Mouse (Mus musculus) brain, embryonic 14.5 days (tissue): ENCODE data around the gene Zfp691. TPM values are rescaled to one million over a fixed set of nuclear protein-coding genes. Genes with fewer than 3 reads are reported as not detected.

Experiments
- DNase-seq: peaks from one replicate; pipeline ENCODE4 v3.0.0-alpha.2; 2011; ENCODE audit warnings: low read depth
- CTCF ChIP-seq: fragments of 200-500 bp; IDR thresholded peaks from 2 replicates; pipeline ENCODE4 v1.5.1; 2012; ENCODE audit warnings: inconsistent platforms, mild to moderate bottlenecking, moderate library complexity, borderline replicate concordance; ENCODE audit not compliant: insufficient read depth, insufficient read length; ENCODE audit errors: extremely low read depth
- POLR2A ChIP-seq: fragments of 200-500 bp; IDR thresholded peaks from 2 replicates; pipeline ENCODE4 v1.6.1; 2012; ENCODE audit warnings: mild to moderate bottlenecking, inconsistent platforms, borderline replicate concordance; ENCODE audit not compliant: poor library complexity, insufficient read depth, insufficient read length, severe bottlenecking; ENCODE audit errors: extremely low read depth
- polyA plus RNA-seq: library from polyadenylated mRNA; depleted of rRNA; stranded (reverse); fragments of >200 nt; gene quantifications from 2 replicates; pipeline ENCODE4 v1.2.3, GENCODE M21; 2012

The Zfp691 gene
- polyA plus RNA-seq, 1 experiment: 12.2 TPM

- TF ChIP-seq POLR2A (no peak), CTCF (no peak)
- DNase-seq: no peak
Measured at GRCm38 (mm10) chr4:119167068-119167467, 6.9 kb downstream of the Zfp691 start.

- no peak for DNase-seq
- TF ChIP-seq POLR2A: no peak
- TF ChIP-seq CTCF: no peak
Measured at GRCm38 (mm10) chr4:119165916-119166315, 8.1 kb downstream of the Zfp691 start.

GRCm38 (mm10) chr4:119162990-119163389 is 11.0 kb downstream of the Zfp691 start:
- TF ChIP-seq CTCF (no peak), POLR2A (no peak)
- no peak for DNase-seq

GRCm38 (mm10) chr4:119161358-119161757 is 12.6 kb downstream of the Zfp691 start:
- no peak for DNase-seq
- no peak for TF ChIP-seq CTCF
- TF ChIP-seq POLR2A: no peak

- TF ChIP-seq CTCF (no peak), POLR2A (no peak)
- DNase-seq: no peak
Measured at GRCm38 (mm10) chr4:119157891-119158290, 16.1 kb downstream of the Zfp691 start.

GRCm38 (mm10) chr4:119157186-119157585 is 16.8 kb downstream of the Zfp691 start:
- peak; percentile 53; the same call in 1 of the 2 replicates for TF ChIP-seq CTCF
- no peak for TF ChIP-seq POLR2A
- DNase-seq: peak; percentile 44

GRCm38 (mm10) chr4:119148741-119149140 is 25.3 kb downstream of the Zfp691 start:
- DNase-seq: no peak
- TF ChIP-seq CTCF (no peak), POLR2A (no peak)

- TF ChIP-seq CTCF (no peak), POLR2A (no peak)
- DNase-seq: no peak
Measured at GRCm38 (mm10) chr4:119147347-119147746, 26.6 kb downstream of the Zfp691 start.

GRCm38 (mm10) chr4:119146816-119147215 is 27.2 kb downstream of the Zfp691 start:
- TF ChIP-seq POLR2A: no peak
- TF ChIP-seq CTCF: no peak
- no peak for DNase-seq

- TF ChIP-seq CTCF (peak; percentile 71), POLR2A (no peak)
- peak; percentile 89 for DNase-seq
Measured at GRCm38 (mm10) chr4:119142230-119142871, 31.6 kb downstream of the Zfp691 start.

GRCm38 (mm10) chr4:119141191-119141590 is 32.8 kb downstream of the Zfp691 start:
- TF ChIP-seq POLR2A (no peak), CTCF (no peak)
- no peak for DNase-seq

GRCm38 (mm10) chr4:119140126-119140525 is 33.9 kb downstream of the Zfp691 start:
- TF ChIP-seq POLR2A (no peak), CTCF (peak; percentile 77; the same call in 1 of the 2 replicates)
- DNase-seq: peak; percentile 31

- DNase-seq: no peak
- TF ChIP-seq CTCF (no peak), POLR2A (no peak)
Measured at GRCm38 (mm10) chr4:119138776-119139175, 35.2 kb downstream of the Zfp691 start.

GRCm38 (mm10) chr4:119138171-119138570 is 35.8 kb downstream of the Zfp691 start:
- no peak for TF ChIP-seq CTCF
- TF ChIP-seq POLR2A: no peak
- peak; percentile 92 for DNase-seq
